Mouse (Mus musculus) Muller cell, postnatal 12 days (primary cell): ENCODE results near the gene Amdhd1.

Experiments used
- DNase-seq: peaks from one replicate; pipeline ENCODE4 v3.0.0-alpha.2; 2015; ENCODE audit errors: inconsistent ontology term

The Amdhd1 gene

GRCm38 (mm10) chr10:93540431-93541210, 788 bp upstream of the Amdhd1 start, which contains the start of gene Ccdc38:
Gene Ccdc38 (plus strand): TSS chr10:93540632.
- no peak for DNase-seq

- no peak for DNase-seq
These were observed 1.0 kb downstream of the Amdhd1 start for GRCm38 (mm10) chr10:93538818-93539217.

- DNase-seq, result no peak
These were observed 1.5 kb downstream of the Amdhd1 start for GRCm38 (mm10) chr10:93538287-93538686.

- no peak for DNase-seq
These were observed 14.5 kb downstream of the Amdhd1 start for GRCm38 (mm10) chr10:93525329-93525728.

GRCm38 (mm10) chr10:93520994-93521393, 18.8 kb downstream of the Amdhd1 start:
- DNase-seq, result peak; percentile 57

GRCm38 (mm10) chr10:93519756-93520155, 20.1 kb downstream of the Amdhd1 start:
- no peak for DNase-seq

GRCm38 (mm10) chr10:93519159-93519558, 20.7 kb downstream of the Amdhd1 start:
- no peak for DNase-seq

- no peak for DNase-seq
These were observed 21.2 kb downstream of the Amdhd1 start for GRCm38 (mm10) chr10:93518620-93519019.

- no peak for DNase-seq
These were observed 21.6 kb downstream of the Amdhd1 start for GRCm38 (mm10) chr10:93518186-93518585.

GRCm38 (mm10) chr10:93517754-93518153, 22.1 kb downstream of the Amdhd1 start:
- DNase-seq, result no peak

- no peak for DNase-seq
These were observed 23.9 kb downstream of the Amdhd1 start for GRCm38 (mm10) chr10:93515927-93516326.

GRCm38 (mm10) chr10:93515419-93515818, 24.4 kb downstream of the Amdhd1 start:
- DNase-seq, result no peak

- DNase-seq, result no peak
These were observed 30.2 kb downstream of the Amdhd1 start for GRCm38 (mm10) chr10:93509532-93510153.

GRCm38 (mm10) chr10:93508383-93508970, 31.4 kb downstream of the Amdhd1 start:
- DNase-seq, result no peak

GRCm38 (mm10) chr10:93501346-93501745, 38.5 kb downstream of the Amdhd1 start:
- no peak for DNase-seq

- DNase-seq, result no peak
These were observed 39.0 kb downstream of the Amdhd1 start for GRCm38 (mm10) chr10:93500864-93501263.

GRCm38 (mm10) chr10:93490451-93490850, 49.4 kb downstream of the Amdhd1 start:
- no peak for DNase-seq

GRCm38 (mm10) chr10:93488828-93489226, 51.0 kb downstream of the Amdhd1 start:
- DNase-seq, result no peak

GRCm38 (mm10) chr10:93488066-93488827, 51.6 kb downstream of the Amdhd1 start, which contains the start of gene Hal:
Gene Hal (plus strand): TSS chr10:93488768.
- DNase-seq, result no peak

GRCm38 (mm10) chr10:93486622-93487021, 53.2 kb downstream of the Amdhd1 start:
- peak; percentile 30 for DNase-seq

- DNase-seq, result no peak
These were observed 54.7 kb downstream of the Amdhd1 start for GRCm38 (mm10) chr10:93485055-93485691.
